Mouse (Mus musculus): ENCODE data around the gene Ncaph. TPM values are rescaled to one million over a fixed set of nuclear protein-coding genes. Genes with fewer than 3 reads are reported as not detected.

Ncaph gene
- 32.9 TPM for polyA plus RNA-seq (2014; fragmentation: Illumina TruSeq; extraction: RNeasy Lipid Tissue Mini Kit (QIAGEN cat#74804))

GRCm38 (mm10) chr2:127133621-127134461 lies at the start of gene Ncaph:
TSS of gene Ncaph (minus strand) at chr2:127133954.

DNA sequence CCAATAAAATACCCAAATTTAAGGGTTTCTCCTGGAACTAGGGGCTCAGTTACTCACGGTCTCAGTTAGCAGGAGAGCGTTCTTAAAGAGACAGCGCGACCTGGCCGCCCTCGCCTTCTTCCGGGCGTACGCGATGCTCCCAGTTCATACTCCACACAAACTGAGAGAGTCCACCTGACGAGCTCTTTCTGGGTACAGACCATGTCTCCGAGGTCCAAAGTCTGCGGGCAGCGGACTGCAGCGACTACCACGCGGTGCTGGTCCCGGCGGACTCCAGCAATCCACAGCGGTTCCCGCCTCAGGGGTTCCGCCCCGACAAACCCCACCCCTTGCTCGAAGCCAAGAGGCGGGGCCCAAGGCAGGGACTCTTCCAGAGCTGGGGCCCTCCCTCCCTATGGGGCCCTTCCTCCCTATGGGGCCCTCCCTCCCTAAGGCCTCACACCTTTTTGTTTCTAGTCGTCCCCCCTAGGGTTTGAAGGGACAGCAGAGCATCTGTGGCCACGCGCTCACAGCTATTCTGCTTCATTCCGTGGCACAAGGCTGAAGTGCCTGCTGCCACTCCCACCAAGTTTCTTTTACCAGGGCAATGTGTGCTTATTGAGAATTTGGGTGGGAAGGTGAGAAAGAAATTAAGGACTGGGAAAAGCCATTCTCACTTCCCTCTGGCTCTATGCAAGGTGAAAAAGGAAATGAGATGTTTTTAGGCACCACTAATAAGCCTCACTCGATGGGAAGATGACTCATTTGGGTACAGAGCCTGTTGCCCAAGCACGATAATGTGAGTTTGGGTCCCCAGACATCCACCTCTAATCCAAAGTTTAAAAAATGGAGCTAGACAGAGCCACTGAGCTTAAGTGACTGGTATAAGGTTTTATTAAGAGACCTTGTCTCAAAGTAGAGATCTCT lies 9.7 kb upstream of the Ncaph start, which contains the start of gene Itpripl1:
Gene Itpripl1, minus strand, starts transcription at position 285 of the 906 bp plus-strand sequence.

DNA sequence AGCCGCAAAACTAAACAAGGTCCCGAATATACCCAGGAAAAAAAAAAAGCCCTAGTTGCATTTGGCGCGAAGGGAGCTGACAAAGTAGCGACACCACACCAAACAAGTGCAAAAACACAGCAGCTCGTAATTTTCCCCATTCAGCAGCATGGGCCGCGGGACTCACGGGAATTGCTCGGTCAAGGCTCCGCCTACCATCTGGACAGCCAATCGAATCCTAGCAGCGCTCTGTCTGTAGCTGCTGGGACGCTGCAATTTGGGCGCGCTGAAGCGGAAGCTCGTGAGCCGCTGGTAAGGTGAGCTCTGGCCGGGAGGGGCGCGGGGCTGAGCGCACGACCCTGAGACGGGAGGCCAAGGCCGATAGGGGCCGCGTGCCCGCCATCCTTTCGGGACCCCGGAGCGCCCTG lies 63.3 kb downstream of the Ncaph start, which contains the start of gene Blvra:
Gene Blvra, plus strand, starts transcription at position 231 of the 407 bp plus-strand sequence.

Other genes with a start within 250 kb of the Ncaph start
- 169 TPM for gene Sppl2a, start 200.7 kb downstream of the Ncaph start, polyA plus RNA-seq (2014; fragmentation: Illumina TruSeq; extraction: RNeasy Lipid Tissue Mini Kit (QIAGEN cat#74804))
- gene Ap4e1, start 125.2 kb downstream of the Ncaph start, polyA plus RNA-seq (2014; fragmentation: Illumina TruSeq; extraction: RNeasy Lipid Tissue Mini Kit (QIAGEN cat#74804)): 31.5 TPM
- 19.2 TPM for gene Blvra, start 63.3 kb downstream of the Ncaph start, polyA plus RNA-seq (2014; fragmentation: Illumina TruSeq; extraction: RNeasy Lipid Tissue Mini Kit (QIAGEN cat#74804))
- 2.9 TPM for gene Itpripl1, start 9.5 kb upstream of the Ncaph start, polyA plus RNA-seq (2014; fragmentation: Illumina TruSeq; extraction: RNeasy Lipid Tissue Mini Kit (QIAGEN cat#74804))
- 1.1 TPM for gene 1810024B03Rik, start 74.3 kb upstream of the Ncaph start, polyA plus RNA-seq (2014; fragmentation: Illumina TruSeq; extraction: RNeasy Lipid Tissue Mini Kit (QIAGEN cat#74804))
- gene Snrnp200, start 74.4 kb upstream of the Ncaph start, polyA plus RNA-seq (2014; fragmentation: Illumina TruSeq; extraction: RNeasy Lipid Tissue Mini Kit (QIAGEN cat#74804)): 36.3 TPM
- 33.0 TPM for gene Ciao1, start 113.9 kb upstream of the Ncaph start, polyA plus RNA-seq (2014; fragmentation: Illumina TruSeq; extraction: RNeasy Lipid Tissue Mini Kit (QIAGEN cat#74804))
- 58.5 TPM for gene Tmem127, start 114.0 kb upstream of the Ncaph start, polyA plus RNA-seq (2014; fragmentation: Illumina TruSeq; extraction: RNeasy Lipid Tissue Mini Kit (QIAGEN cat#74804))
- 138 TPM for gene Stard7, start 136.3 kb upstream of the Ncaph start, polyA plus RNA-seq (2014; fragmentation: Illumina TruSeq; extraction: RNeasy Lipid Tissue Mini Kit (QIAGEN cat#74804))
- gene Dusp2, start 202.2 kb upstream of the Ncaph start, polyA plus RNA-seq (2014; fragmentation: Illumina TruSeq; extraction: RNeasy Lipid Tissue Mini Kit (QIAGEN cat#74804)): not detected
- 0.88 TPM for gene Astl, start 204.7 kb upstream of the Ncaph start, polyA plus RNA-seq (2014; fragmentation: Illumina TruSeq; extraction: RNeasy Lipid Tissue Mini Kit (QIAGEN cat#74804))
- gene Adra2b, start 229.3 kb upstream of the Ncaph start, polyA plus RNA-seq (2014; fragmentation: Illumina TruSeq; extraction: RNeasy Lipid Tissue Mini Kit (QIAGEN cat#74804)): not detected